Comparison of ENCODE assay signal across 10 mouse cellular contexts in the genomic region with DNA sequence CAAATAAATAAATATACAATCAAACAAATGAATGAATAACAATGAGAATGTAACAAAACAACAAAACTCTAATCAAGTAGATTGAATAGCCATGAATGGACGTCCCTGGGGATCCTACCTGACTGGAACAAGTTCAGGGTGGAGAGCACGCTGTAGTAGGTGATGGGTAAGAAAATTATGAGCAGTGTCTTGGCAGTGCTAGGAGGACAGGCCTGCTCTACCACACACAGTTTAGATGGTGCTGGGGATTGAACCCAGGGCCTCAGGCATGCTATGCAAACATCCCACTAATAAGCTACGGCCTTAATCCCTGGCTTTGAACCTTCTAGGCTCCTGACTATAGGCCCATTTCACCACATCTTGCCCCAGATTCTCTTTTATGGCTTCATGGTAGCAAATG. TPM values are rescaled to one million over a fixed set of nuclear protein-coding genes. Genes with fewer than 3 reads are reported as not detected.
A peak's percentile ranks its signal among the peaks of the same experiment; 100 is the strongest.
DNase-seq lines count a peak whose midpoint lies in the region; ATAC-seq and TF ChIP-seq lines count a peak whose summit lies in the region.
"Had no signal": no experiment of that assay in that cellular context is flagged by ENCODE, and none has a peak within 500 bp of the region (broad histone marks: within the 10 kb centered on the region; RNA-seq: fewer than 3 reads in every experiment).

No protein-coding gene starts in this region.

- H3K27me3 ChIP-seq in hindbrain, embryonic 10.5 days (ENCODE audit: insufficient read depth, poor library complexity, severe bottlenecking) = no peaks in the 10 kb centered on the region
- no peaks in the 10 kb centered on the region for H3K27me3 ChIP-seq in hindbrain, embryonic 11.5 days (ENCODE audit: control insufficient read depth, insufficient read depth, low read length)
- H3K27me3 ChIP-seq in embryonic facial prominence, embryonic 14.5 days (replicated peaks; ENCODE audit: control insufficient read depth, insufficient read depth, low read length) = no peaks in the 10 kb centered on the region
- H3K27me3 ChIP-seq in intestine, postnatal 0 days (replicated peaks; ENCODE audit: control insufficient read depth, insufficient read depth, low read length) = no peaks in the 10 kb centered on the region
- H3K27me3 ChIP-seq in midbrain, embryonic 16.5 days (ENCODE audit: control insufficient read depth, insufficient read depth, low read depth, low read length) = no peaks in the 10 kb centered on the region

- H3K27ac ChIP-seq in hindbrain, embryonic 10.5 days = no peak overlapping the region
- no peak overlapping the region for H3K27ac ChIP-seq in hindbrain, embryonic 11.5 days (ENCODE audit: low read depth, low read length)
- no peak overlapping the region for H3K27ac ChIP-seq in embryonic facial prominence, embryonic 14.5 days (replicated peaks; ENCODE audit: low read depth, low read length)
- H3K27ac ChIP-seq in intestine, postnatal 0 days (ENCODE audit: low read depth, low read length) = no peak overlapping the region
- H3K27ac ChIP-seq in midbrain, embryonic 16.5 days (ENCODE audit: low read length) = no peak overlapping the region

- H3K9ac ChIP-seq in hindbrain, embryonic 11.5 days (ENCODE audit: low read depth, low read length) = no peak overlapping the region
- peak overlapping the region; percentile 80; the same call in 1 of the 2 replicates for H3K9ac ChIP-seq in embryonic facial prominence, embryonic 14.5 days (ENCODE audit: low read depth, low read length)
- no peak overlapping the region for H3K9ac ChIP-seq in intestine, postnatal 0 days (ENCODE audit: low read depth, low read length)
- no peak overlapping the region for H3K9ac ChIP-seq in midbrain, embryonic 16.5 days (ENCODE audit: low read depth, low read length)

- H3K4me2 ChIP-seq in hindbrain, embryonic 11.5 days (replicated peaks; ENCODE audit: low read depth, low read length) = no peak overlapping the region; the same call in 1 of the 2 replicates
- peak overlapping the region; percentile 93 for H3K4me2 ChIP-seq in embryonic facial prominence, embryonic 14.5 days (ENCODE audit: low read depth, low read length)
- peak overlapping the region; percentile 68 for H3K4me2 ChIP-seq in intestine, postnatal 0 days (replicated peaks; ENCODE audit: low read depth)
- peak overlapping the region; percentile 70; the same call in 1 of the 2 replicates for H3K4me2 ChIP-seq in midbrain, embryonic 16.5 days (ENCODE audit: low read length)

- TF ChIP-seq CTCF in intestine, postnatal 0 days (IDR thresholded peaks at IDR 0.05; ENCODE audit: low read depth) = no peak

- peak overlapping the region; percentile 79 for H3K4me3 ChIP-seq in hindbrain, embryonic 10.5 days
- H3K4me3 ChIP-seq in hindbrain, embryonic 11.5 days (ENCODE audit: low read depth, low read length) = no peak overlapping the region
- peak overlapping the region; percentile 77; the same call in 1 of the 2 replicates for H3K4me3 ChIP-seq in embryonic facial prominence, embryonic 14.5 days (ENCODE audit: low read depth, low read length)
- H3K4me3 ChIP-seq in intestine, postnatal 0 days (ENCODE audit: low read depth, low read length) = no peak overlapping the region
- no peak overlapping the region for H3K4me3 ChIP-seq in midbrain, embryonic 16.5 days (ENCODE audit: low read depth, low read length)

- peaks cover 73% of the 10 kb centered on the region for H3K36me3 ChIP-seq in hindbrain, embryonic 10.5 days
- H3K36me3 ChIP-seq in hindbrain, embryonic 11.5 days (ENCODE audit: control insufficient read depth, insufficient read depth, low read length) = peaks cover 18% of the 10 kb centered on the region
- peaks cover 63% of the 10 kb centered on the region for H3K36me3 ChIP-seq in embryonic facial prominence, embryonic 14.5 days (ENCODE audit: control insufficient read depth, insufficient read depth, low read length)
- peaks cover 61% of the 10 kb centered on the region for H3K36me3 ChIP-seq in intestine, postnatal 0 days (ENCODE audit: control insufficient read depth, insufficient read depth)
- peaks cover 38% of the 10 kb centered on the region for H3K36me3 ChIP-seq in midbrain, embryonic 16.5 days (ENCODE audit: control insufficient read depth, insufficient read depth, low read length)

- 93% methylated on average over 3 of the region's 3 CpGs for WGBS in hindbrain, embryonic 10.5 days
- WGBS in hindbrain, embryonic 11.5 days = 92% methylated on average over 3 of the region's 3 CpGs
- 87% methylated on average over 3 of the region's 3 CpGs for WGBS in embryonic facial prominence, embryonic 14.5 days
- WGBS in intestine, postnatal 0 days = 86% methylated on average over 3 of the region's 3 CpGs
- 79% methylated on average over 3 of the region's 3 CpGs for WGBS in midbrain, embryonic 16.5 days

- peaks cover 22% of the 10 kb centered on the region for H3K4me1 ChIP-seq in hindbrain, embryonic 10.5 days (replicated peaks)
- peaks cover 3% of the 10 kb centered on the region; the same call in 1 of the 2 replicates for H3K4me1 ChIP-seq in hindbrain, embryonic 11.5 days (replicated peaks; ENCODE audit: control insufficient read depth, insufficient read depth, low read length)
- peaks cover 11% of the 10 kb centered on the region for H3K4me1 ChIP-seq in embryonic facial prominence, embryonic 14.5 days (ENCODE audit: control insufficient read depth, insufficient read depth, low read length)
- no peaks in the 10 kb centered on the region; the same call in 1 of the 2 replicates for H3K4me1 ChIP-seq in intestine, postnatal 0 days (replicated peaks; ENCODE audit: control insufficient read depth, insufficient read depth, low read length)
- peaks cover 16% of the 10 kb centered on the region for H3K4me1 ChIP-seq in midbrain, embryonic 16.5 days (ENCODE audit: control insufficient read depth, insufficient read depth, low read length)

- ATAC-seq in hindbrain, embryonic 11.5 days (ENCODE audit: low FRiP score) = no peak
- ATAC-seq in embryonic facial prominence, embryonic 14.5 days (ENCODE audit: low read depth) = no peak
- ATAC-seq in intestine, postnatal 0 days = no peak
- no peak for ATAC-seq in midbrain, embryonic 16.5 days

- DNase-seq in hindbrain, embryonic 10.5 days (ENCODE audit: low spot score) = no peak
- no peak for DNase-seq in hindbrain, embryonic 11.5 days (ENCODE audit: low spot score)
- no peak for DNase-seq in embryonic facial prominence, embryonic 14.5 days (ENCODE audit: low spot score)
- no peak for DNase-seq in adrenal gland, postnatal 25 days
- no peak for DNase-seq in cerebellum, postnatal 14 days
- no peak for DNase-seq in adrenal gland, adult 18-20 months (ENCODE audit: low spot score in 2 of 2)
- DNase-seq: kidney, postnatal 36 days; right cerebral cortex, postnatal 25 days had no signal

- H3K9me3 ChIP-seq in hindbrain, embryonic 10.5 days = 0 out of 2 replicates have a peak, but pooled peaks cover 2% of the 10 kb centered on the region
- no peaks in the 10 kb centered on the region for H3K9me3 ChIP-seq in hindbrain, embryonic 11.5 days (ENCODE audit: control insufficient read depth, low read length)
- H3K9me3 ChIP-seq in embryonic facial prominence, embryonic 14.5 days (ENCODE audit: control insufficient read depth, low read length) = no peaks in the 10 kb centered on the region
- no peaks in the 10 kb centered on the region for H3K9me3 ChIP-seq in intestine, postnatal 0 days (ENCODE audit: control insufficient read depth)
- no peaks in the 10 kb centered on the region for H3K9me3 ChIP-seq in midbrain, embryonic 16.5 days (replicated peaks; ENCODE audit: control insufficient read depth, low read length, poor library complexity, severe bottlenecking)

RNA-seq across cellular contexts. Expression of a gene that starts 1.4 kb away (rescaled TPM):
- polyA plus RNA-seq in hindbrain, embryonic 10.5 days (2016; fragmentation: Nextera tagmentation; extraction: Ambion mirVana) = 32.4 and 44.0 TPM in 2 replicates
- polyA plus RNA-seq in hindbrain, embryonic 11.5 days (2014; fragmentation: Nextera tagmentation; extraction: Ambion mirVana) = 30.5 and 33.7 TPM in 2 replicates
- 25.1 and 28.0 TPM in 2 replicates for polyA plus RNA-seq in embryonic facial prominence, embryonic 14.5 days (2014; fragmentation: Nextera tagmentation; extraction: Ambion mirVana)
- 15.9 and 16.5 TPM in 2 replicates for polyA plus RNA-seq in intestine, postnatal 0 days (2015; fragmentation: Nextera tagmentation; extraction: Ambion mirVana)
- polyA plus RNA-seq in midbrain, embryonic 16.5 days (2015; fragmentation: Nextera tagmentation; extraction: Ambion mirVana) = 32.1 and 36.8 TPM in 2 replicates
- 54.4 and 61.9 TPM in 2 replicates for total RNA-seq in adrenal gland, postnatal 25 days (2021)
- total RNA-seq in adrenal gland, adult 18-20 months (2021) = 10 to 100 TPM; 52.1 to 53.0 TPM

RNA-seq across cellular contexts. Expression of a gene that starts 30.7 kb away (rescaled TPM):
- polyA plus RNA-seq in hindbrain, embryonic 10.5 days (2016; fragmentation: Nextera tagmentation; extraction: Ambion mirVana) = 0.81 and 2.1 TPM in 2 replicates
- 1.0 and 1.1 TPM in 2 replicates for polyA plus RNA-seq in hindbrain, embryonic 11.5 days (2014; fragmentation: Nextera tagmentation; extraction: Ambion mirVana)
- 3.0 and 3.9 TPM in 2 replicates for polyA plus RNA-seq in embryonic facial prominence, embryonic 14.5 days (2014; fragmentation: Nextera tagmentation; extraction: Ambion mirVana)
- polyA plus RNA-seq in intestine, postnatal 0 days (2015; fragmentation: Nextera tagmentation; extraction: Ambion mirVana) = 1.7 and 2.2 TPM in 2 replicates
- polyA plus RNA-seq in midbrain, embryonic 16.5 days (2015; fragmentation: Nextera tagmentation; extraction: Ambion mirVana) = 0.21 and 0.78 TPM in 2 replicates
- 37.0 and 43.7 TPM in 2 replicates for total RNA-seq in adrenal gland, postnatal 25 days (2021)
- total RNA-seq in adrenal gland, adult 18-20 months (2021) = 10 to 100 TPM; 26.2 to 36.0 TPM

RNA-seq across cellular contexts. Expression of a gene that starts 36.9 kb away (rescaled TPM):
- polyA plus RNA-seq in hindbrain, embryonic 10.5 days (2016; fragmentation: Nextera tagmentation; extraction: Ambion mirVana) = 38.3 and 44.6 TPM in 2 replicates
- 33.1 and 34.8 TPM in 2 replicates for polyA plus RNA-seq in hindbrain, embryonic 11.5 days (2014; fragmentation: Nextera tagmentation; extraction: Ambion mirVana)
- 25.1 and 27.5 TPM in 2 replicates for polyA plus RNA-seq in embryonic facial prominence, embryonic 14.5 days (2014; fragmentation: Nextera tagmentation; extraction: Ambion mirVana)
- polyA plus RNA-seq in intestine, postnatal 0 days (2015; fragmentation: Nextera tagmentation; extraction: Ambion mirVana) = 12.4 and 12.6 TPM in 2 replicates
- polyA plus RNA-seq in midbrain, embryonic 16.5 days (2015; fragmentation: Nextera tagmentation; extraction: Ambion mirVana) = 40.0 and 49.8 TPM in 2 replicates
- total RNA-seq in adrenal gland, postnatal 25 days (2021) = 12.7 and 20.3 TPM in 2 replicates
- 10 to 100 TPM; 15.0 to 16.2 TPM for total RNA-seq in adrenal gland, adult 18-20 months (2021)

RNA-seq across cellular contexts. Expression of a gene that starts 37.1 kb away (rescaled TPM):
- 60.5 and 61.6 TPM in 2 replicates for polyA plus RNA-seq in hindbrain, embryonic 10.5 days (2016; fragmentation: Nextera tagmentation; extraction: Ambion mirVana)
- 68.1 and 70.1 TPM in 2 replicates for polyA plus RNA-seq in hindbrain, embryonic 11.5 days (2014; fragmentation: Nextera tagmentation; extraction: Ambion mirVana)
- 65.9 and 71.9 TPM in 2 replicates for polyA plus RNA-seq in embryonic facial prominence, embryonic 14.5 days (2014; fragmentation: Nextera tagmentation; extraction: Ambion mirVana)
- polyA plus RNA-seq in intestine, postnatal 0 days (2015; fragmentation: Nextera tagmentation; extraction: Ambion mirVana) = 32.1 TPM in 2 replicates
- 38.3 and 41.1 TPM in 2 replicates for polyA plus RNA-seq in midbrain, embryonic 16.5 days (2015; fragmentation: Nextera tagmentation; extraction: Ambion mirVana)
- total RNA-seq in adrenal gland, postnatal 25 days (2021) = 116 and 128 TPM in 2 replicates
- 10 to 100 TPM; 83.8 to 94.4 TPM for total RNA-seq in adrenal gland, adult 18-20 months (2021)

RNA-seq across cellular contexts. Expression of a gene that starts 42.5 kb away (rescaled TPM):
- polyA plus RNA-seq in hindbrain, embryonic 10.5 days (2016; fragmentation: Nextera tagmentation; extraction: Ambion mirVana) = 3.1 and 3.2 TPM in 2 replicates
- 1.6 and 2.2 TPM in 2 replicates for polyA plus RNA-seq in hindbrain, embryonic 11.5 days (2014; fragmentation: Nextera tagmentation; extraction: Ambion mirVana)
- 1.9 and 3.0 TPM in 2 replicates for polyA plus RNA-seq in embryonic facial prominence, embryonic 14.5 days (2014; fragmentation: Nextera tagmentation; extraction: Ambion mirVana)
- polyA plus RNA-seq in intestine, postnatal 0 days (2015; fragmentation: Nextera tagmentation; extraction: Ambion mirVana) = 0.61 and 1.3 TPM in 2 replicates
- polyA plus RNA-seq in midbrain, embryonic 16.5 days (2015; fragmentation: Nextera tagmentation; extraction: Ambion mirVana) = 61.6 and 90.5 TPM in 2 replicates
- total RNA-seq in adrenal gland, postnatal 25 days (2021) = 2.0 TPM in 1 of 2 replicates, not detected in the other
- total RNA-seq in adrenal gland, adult 18-20 months (2021) = not detected

Comparison
In these comparisons a context has a peak if more than half of its experiments do, and no peak if none do; other contexts are left out.
1. H3K4me3 ChIP-seq: peak in hindbrain, embryonic 10.5 days (single experiment) and embryonic facial prominence, embryonic 14.5 days (single experiment); none in hindbrain, embryonic 11.5 days (single experiment), intestine, postnatal 0 days (single experiment) and midbrain, embryonic 16.5 days (single experiment).